Mouse (Mus musculus): ENCODE measurements around the gene Pabpn1l.

Gene Pabpn1l

GRCm38 (mm10) chr8:122622727-122623126, at the start of gene Pabpn1l:
TSS of gene Pabpn1l (minus strand) at chr8:122622739.
- no peak for DNase-seq (ENCODE audit: low read depth in 2 of 2, low spot score in 2 of 2)

GRCm38 (mm10) chr8:122671894-122672293, 49.4 kb upstream of the Pabpn1l start:
- no peak for DNase-seq (ENCODE audit: low read depth in 2 of 2, low spot score in 2 of 2)

- no peak for DNase-seq (ENCODE audit: low read depth in 2 of 2, low spot score in 2 of 2)
Measured at GRCm38 (mm10) chr8:122670718-122671117, 48.2 kb upstream of the Pabpn1l start.

GRCm38 (mm10) chr8:122670001-122670400, 47.5 kb upstream of the Pabpn1l start:
- DNase-seq (ENCODE audit: low read depth in 2 of 2, low spot score in 2 of 2): no peak

GRCm38 (mm10) chr8:122669370-122669769, 46.8 kb upstream of the Pabpn1l start:
- DNase-seq (ENCODE audit: low read depth in 2 of 2, low spot score in 2 of 2): no peak

GRCm38 (mm10) chr8:122667854-122668253, 45.3 kb upstream of the Pabpn1l start:
- DNase-seq (ENCODE audit: low read depth in 2 of 2, low spot score in 2 of 2): no peak

GRCm38 (mm10) chr8:122666827-122667226, 44.3 kb upstream of the Pabpn1l start:
- peak in 1 of 2 experiments; percentile 16 for DNase-seq (ENCODE audit: low read depth in 2 of 2, low spot score in 2 of 2)

GRCm38 (mm10) chr8:122666338-122666764, 43.8 kb upstream of the Pabpn1l start:
- DNase-seq (ENCODE audit: low read depth in 2 of 2, low spot score in 2 of 2): no peak

- DNase-seq (ENCODE audit: low read depth in 2 of 2, low spot score in 2 of 2): no peak
Measured at GRCm38 (mm10) chr8:122665667-122666316, 43.3 kb upstream of the Pabpn1l start.

- no peak for DNase-seq (ENCODE audit: low read depth in 2 of 2, low spot score in 2 of 2)
Measured at GRCm38 (mm10) chr8:122665221-122665620, 42.7 kb upstream of the Pabpn1l start.

GRCm38 (mm10) chr8:122663670-122664069, 41.1 kb upstream of the Pabpn1l start:
- DNase-seq (ENCODE audit: low read depth in 2 of 2, low spot score in 2 of 2): no peak

GRCm38 (mm10) chr8:122663106-122663505, 40.6 kb upstream of the Pabpn1l start:
- DNase-seq (ENCODE audit: low read depth in 2 of 2, low spot score in 2 of 2): no peak

- no peak for DNase-seq (ENCODE audit: low read depth in 2 of 2, low spot score in 2 of 2)
Measured at GRCm38 (mm10) chr8:122661894-122662293, 39.4 kb upstream of the Pabpn1l start.

GRCm38 (mm10) chr8:122661138-122661537, 38.6 kb upstream of the Pabpn1l start:
- DNase-seq (ENCODE audit: low read depth in 2 of 2, low spot score in 2 of 2): no peak

- peak; percentile 20 to 57 for DNase-seq (ENCODE audit: low read depth in 2 of 2, low spot score in 2 of 2)
Measured at GRCm38 (mm10) chr8:122660022-122660421, 37.5 kb upstream of the Pabpn1l start.

GRCm38 (mm10) chr8:122658807-122659160, 36.2 kb upstream of the Pabpn1l start:
- DNase-seq (ENCODE audit: low read depth in 2 of 2, low spot score in 2 of 2): no peak

- DNase-seq (ENCODE audit: low read depth in 2 of 2, low spot score in 2 of 2): no peak
Measured at GRCm38 (mm10) chr8:122658149-122658806, 35.7 kb upstream of the Pabpn1l start.

- no peak for DNase-seq (ENCODE audit: low read depth in 2 of 2, low spot score in 2 of 2)
Measured at GRCm38 (mm10) chr8:122656056-122656999, 33.8 kb upstream of the Pabpn1l start.

- no peak for DNase-seq (ENCODE audit: low read depth in 2 of 2, low spot score in 2 of 2)
Measured at GRCm38 (mm10) chr8:122654768-122655167, 32.2 kb upstream of the Pabpn1l start.

- no peak for DNase-seq (ENCODE audit: low read depth in 2 of 2, low spot score in 2 of 2)
Measured at GRCm38 (mm10) chr8:122652643-122653042, 30.1 kb upstream of the Pabpn1l start.

- no peak for DNase-seq (ENCODE audit: low read depth in 2 of 2, low spot score in 2 of 2)
Measured at GRCm38 (mm10) chr8:122651326-122651921, 28.9 kb upstream of the Pabpn1l start.

Measured in CD8-positive naive resting alpha-beta T cell, adult 2 months (primary cell).